Mouse (Mus musculus) embryonic fibroblast, embryonic 13.5 days (primary cell): ENCODE data around the gene Podxl2. TPM values are rescaled to one million over a fixed set of nuclear protein-coding genes. Genes with fewer than 3 reads are reported as not detected.
A peak's percentile ranks its signal among the peaks of the same experiment; 100 is the strongest.

Experiments used
- H3K27ac ChIP-seq: 2 replicates; pipeline ENCODE4 v1.5.1; 2012; ENCODE audit warnings: low read length, control low read depth, inconsistent platforms; ENCODE audit not compliant: insufficient read depth
- H3K4me1 ChIP-seq: 2 replicates; pipeline ENCODE4 v1.6.1; 2011; ENCODE audit warnings: low read length; ENCODE audit not compliant: control insufficient read depth, insufficient read depth
- H3K4me3 ChIP-seq: 2 replicates; pipeline ENCODE4 v1.5.1; 2011; ENCODE audit warnings: mild to moderate bottlenecking, control low read depth, low read length; ENCODE audit not compliant: insufficient read depth
- CTCF ChIP-seq: IDR thresholded peaks from 2 replicates; pipeline ENCODE4 v1.5.1; 2011; ENCODE audit warnings: mild to moderate bottlenecking, control low read depth, low read length, moderate library complexity, borderline replicate concordance; ENCODE audit not compliant: insufficient read depth
- POLR2A ChIP-seq: IDR thresholded peaks from 2 replicates; pipeline ENCODE4 v1.6.1; 2011; ENCODE audit warnings: low read depth, mild to moderate bottlenecking, control low read depth, low read length, moderate library complexity
- polyA plus RNA-seq: library from polyadenylated mRNA; stranded (reverse); fragments of >200 nt; gene quantifications from 2 replicates; pipeline ENCODE4 v1.2.4, GENCODE M21; 2011; ENCODE audit warnings: low read depth; ENCODE audit not compliant: missing spikeins, insufficient read length

Podxl2 gene
- 9.3 and 13.9 TPM in 2 replicates for polyA plus RNA-seq

- peak; percentile 35; the same call in 1 of the 2 replicates for TF ChIP-seq POLR2A
- no peak for TF ChIP-seq CTCF
- peaks cover 7% of the 10 kb centered on the region for H3K4me1 ChIP-seq
- peak within 1 kb of the TSS; percentile 25 for H3K4me3 ChIP-seq
- H3K27ac ChIP-seq, result no peak within 1 kb of the TSS
These were observed at the start of gene Podxl2 for GRCm38 (mm10) chr6:88874868-88875508. TSS of gene Podxl2 (minus strand) at chr6:88875044.

DNA sequence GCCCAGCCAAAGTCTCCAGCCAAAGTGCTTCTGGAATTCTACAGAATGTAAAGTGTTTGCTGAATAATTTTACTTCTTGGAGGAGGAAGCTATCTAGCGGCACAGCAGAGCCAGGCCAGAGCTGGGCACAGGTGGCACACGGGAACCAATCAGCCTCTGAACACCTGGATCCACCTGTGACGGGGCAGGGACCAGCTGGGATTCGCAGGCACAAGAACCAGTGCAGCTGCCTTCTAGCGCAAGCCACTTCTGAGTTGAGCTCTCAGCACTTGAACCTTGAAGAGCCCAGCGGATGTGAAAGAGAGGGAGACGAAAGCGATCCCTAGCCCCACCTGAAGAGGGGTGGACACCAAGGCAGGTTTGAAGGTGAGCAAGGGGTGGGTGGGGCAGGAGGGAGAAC, 44.0 kb upstream of the Podxl2 start:
- H3K4me1 ChIP-seq, result no peaks in the 10 kb centered on the region
- TF ChIP-seq POLR2A (no peak), CTCF (no peak)
- no peak overlapping the region for H3K27ac ChIP-seq
- no peak overlapping the region for H3K4me3 ChIP-seq

DNA sequence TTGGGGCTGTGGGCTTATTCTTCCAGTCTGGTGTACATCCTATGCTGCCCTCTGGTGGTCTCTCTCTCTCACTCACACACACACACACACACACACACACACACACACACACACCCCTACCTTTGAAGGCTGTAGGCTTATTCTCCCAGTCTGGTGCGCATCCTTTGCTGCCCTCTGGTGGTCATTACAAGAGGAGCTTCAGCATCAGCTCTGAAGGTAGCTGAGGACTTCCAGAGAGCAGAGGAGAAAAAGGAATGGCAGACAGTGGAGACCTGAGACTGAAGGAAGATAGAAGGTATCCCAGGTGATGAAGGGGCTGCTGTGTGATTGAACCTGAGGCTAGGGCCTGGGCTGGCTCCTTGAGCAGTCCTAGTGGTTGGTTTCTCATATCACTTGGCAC, 41.3 kb upstream of the Podxl2 start:
- TF ChIP-seq POLR2A, result no peak
- peak; percentile 61; the same call in 1 of the 2 replicates for TF ChIP-seq CTCF
- Histone ChIP-seq H3K4me1 (no peaks in the 10 kb centered on the region), H3K27ac (no peak overlapping the region), H3K4me3 (no peak overlapping the region)

GRCm38 (mm10) chr6:88915510-88915909, 40.7 kb upstream of the Podxl2 start:
- Histone ChIP-seq H3K4me3 (no peak overlapping the region), H3K27ac (no peak overlapping the region), H3K4me1 (no peaks in the 10 kb centered on the region)
- TF ChIP-seq POLR2A, result no peak
- TF ChIP-seq CTCF, result no peak

GRCm38 (mm10) chr6:88914799-88915198, 40.0 kb upstream of the Podxl2 start:
- no peak overlapping the region for H3K4me3 ChIP-seq
- H3K4me1 ChIP-seq, result no peaks in the 10 kb centered on the region
- TF ChIP-seq POLR2A (no peak), CTCF (no peak)
- H3K27ac ChIP-seq, result no peak overlapping the region

- Histone ChIP-seq H3K4me3 (no peak overlapping the region), H3K4me1 (no peaks in the 10 kb centered on the region), H3K27ac (no peak overlapping the region)
- no peak for TF ChIP-seq CTCF
- no peak for TF ChIP-seq POLR2A
These were observed 38.6 kb upstream of the Podxl2 start for GRCm38 (mm10) chr6:88913440-88913839.

DNA sequence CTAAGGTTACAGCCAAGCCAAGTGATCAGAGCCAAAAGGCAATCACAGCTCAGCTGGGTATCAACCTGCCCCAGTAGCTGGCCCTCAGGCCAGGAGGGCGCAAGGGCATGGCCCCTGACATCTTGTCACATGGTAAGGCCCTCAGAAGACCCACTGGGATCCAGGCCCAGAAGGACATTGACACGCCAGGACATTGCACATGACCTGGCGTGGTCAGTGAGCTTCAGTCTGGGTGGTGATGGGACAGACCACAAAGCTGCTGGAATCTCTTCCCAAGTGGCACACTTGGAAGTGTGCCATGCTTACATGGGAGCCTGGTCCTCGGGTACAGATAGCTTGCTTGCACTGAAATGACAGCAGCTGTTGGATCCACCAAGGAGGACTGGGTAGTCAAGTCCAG, 38.2 kb upstream of the Podxl2 start:
- H3K27ac ChIP-seq, result no peak overlapping the region
- no peaks in the 10 kb centered on the region for H3K4me1 ChIP-seq
- TF ChIP-seq POLR2A, result no peak
- no peak for TF ChIP-seq CTCF
- no peak overlapping the region for H3K4me3 ChIP-seq

DNA sequence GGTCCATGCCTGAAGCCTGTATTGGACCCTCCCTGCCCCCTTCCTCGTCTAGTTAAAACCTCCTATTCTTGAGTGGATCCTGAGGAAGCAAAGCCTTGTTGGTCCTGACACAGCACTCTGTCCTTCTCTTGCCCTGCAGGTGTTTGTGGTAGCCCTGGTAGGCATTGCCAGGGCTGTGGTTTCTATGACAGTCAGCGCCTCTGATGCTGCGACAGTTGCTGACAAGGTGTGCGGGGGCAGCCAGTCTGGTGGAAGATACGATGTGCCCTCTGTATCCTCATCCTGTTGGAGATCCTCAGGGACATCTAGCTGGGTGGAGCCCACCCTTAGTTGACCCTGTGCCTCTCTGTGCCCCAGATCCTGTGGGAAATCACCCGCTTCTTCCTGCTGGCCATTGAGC, 34.3 kb upstream of the Podxl2 start:
- H3K27ac ChIP-seq, result no peak overlapping the region
- peaks cover 7% of the 10 kb centered on the region; the same call in 1 of the 2 replicates for H3K4me1 ChIP-seq
- TF ChIP-seq POLR2A (no peak), CTCF (no peak)
- no peak overlapping the region for H3K4me3 ChIP-seq

GRCm38 (mm10) chr6:88906369-88907108, 31.7 kb upstream of the Podxl2 start:
- TF ChIP-seq CTCF (peak; percentile 83; the same call in 1 of the 2 replicates), POLR2A (no peak)
- Histone ChIP-seq H3K4me3 (no peak overlapping the region), H3K4me1 (peaks cover 11% of the 10 kb centered on the region; the same call in 1 of the 2 replicates), H3K27ac (no peak overlapping the region)

DNA sequence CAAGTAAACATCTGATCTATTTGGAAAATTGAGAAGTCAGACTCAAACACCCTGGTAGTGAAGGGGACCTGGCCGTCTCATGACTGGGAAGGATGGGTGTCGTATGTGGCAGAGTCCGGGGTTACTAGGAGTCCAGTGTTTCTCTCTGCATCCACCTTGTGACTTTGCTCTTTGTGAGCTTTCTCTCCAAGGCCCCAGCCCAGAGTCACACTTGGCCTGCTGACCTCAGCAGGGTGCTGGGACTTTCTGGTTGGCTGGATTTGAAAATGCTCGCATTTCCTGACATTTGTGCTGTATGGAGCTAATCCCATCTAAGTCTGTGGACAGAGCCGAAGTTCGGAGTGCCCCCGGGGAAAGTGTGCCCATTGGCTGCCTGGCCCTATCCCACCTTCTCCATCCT, 30.2 kb upstream of the Podxl2 start:
- TF ChIP-seq POLR2A (no peak), CTCF (no peak)
- peaks cover 11% of the 10 kb centered on the region; the same call in 1 of the 2 replicates for H3K4me1 ChIP-seq
- no peak overlapping the region for H3K4me3 ChIP-seq
- no peak overlapping the region for H3K27ac ChIP-seq
